Mouse (Mus musculus): ENCODE measurements at regions not wholly inside any gene's neighbourhood (a gene's known extent, or its start where the extent isn't known, plus 50 kb on each side); places are given as distances from the start of the nearest gene placed in this dataset.

DNA sequence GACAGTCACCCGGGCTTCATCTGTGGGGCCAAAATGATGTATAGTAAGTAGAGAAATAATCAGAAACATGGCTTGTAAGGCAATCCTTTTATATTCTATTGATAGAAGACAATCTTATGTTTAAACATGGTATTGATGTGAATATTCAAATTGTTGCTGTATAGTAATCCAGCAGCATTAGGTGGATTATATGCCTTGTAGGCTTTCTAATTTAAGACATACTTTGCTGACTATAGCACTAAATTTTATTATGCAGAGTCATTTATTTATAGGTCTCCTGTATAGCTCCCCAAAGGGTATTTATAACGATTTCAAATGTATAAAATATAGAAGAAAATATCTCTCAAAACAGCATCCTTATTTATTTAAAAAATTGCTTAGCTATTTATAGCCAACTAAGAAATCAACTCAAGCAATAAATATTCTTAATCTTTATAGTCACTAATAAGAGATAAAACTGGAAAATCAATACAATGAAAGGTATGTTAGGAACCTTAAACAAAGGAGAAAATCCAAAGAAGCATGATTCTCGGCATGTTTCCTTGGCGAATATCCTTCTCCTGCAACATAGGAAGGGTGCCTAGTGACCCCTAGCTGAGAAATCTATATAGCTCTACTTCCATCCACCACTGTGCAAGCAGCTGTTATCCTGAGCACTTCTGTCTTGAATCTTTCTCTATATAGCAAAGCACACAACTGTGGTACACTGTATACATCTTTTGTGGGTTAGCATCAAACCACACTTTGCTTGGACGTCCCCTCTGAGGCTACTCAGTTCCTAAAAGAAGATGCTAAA lies 188.8 kb upstream of the Gm49339 start:
- TF ChIP-seq CTCF (IDR thresholded peaks at IDR 0.05; ENCODE audit: low read depth, low read length) (no peak), POLR2A (IDR thresholded peaks at IDR 0.05; ENCODE audit: insufficient read depth, low read length) (no peak), EP300 (IDR thresholded peaks at IDR 0.05; ENCODE audit: insufficient read depth, low read depth, low read length) (no peak)
